Mouse (Mus musculus): Measurements from ENCODE around the gene Auts2. TPM values are rescaled to one million over a fixed set of nuclear protein-coding genes. Genes with fewer than 3 reads are reported as not detected.

Gene Auts2
- polyA plus RNA-seq, 1 experiment from 2014 or later, result 34.5 TPM

DNA sequence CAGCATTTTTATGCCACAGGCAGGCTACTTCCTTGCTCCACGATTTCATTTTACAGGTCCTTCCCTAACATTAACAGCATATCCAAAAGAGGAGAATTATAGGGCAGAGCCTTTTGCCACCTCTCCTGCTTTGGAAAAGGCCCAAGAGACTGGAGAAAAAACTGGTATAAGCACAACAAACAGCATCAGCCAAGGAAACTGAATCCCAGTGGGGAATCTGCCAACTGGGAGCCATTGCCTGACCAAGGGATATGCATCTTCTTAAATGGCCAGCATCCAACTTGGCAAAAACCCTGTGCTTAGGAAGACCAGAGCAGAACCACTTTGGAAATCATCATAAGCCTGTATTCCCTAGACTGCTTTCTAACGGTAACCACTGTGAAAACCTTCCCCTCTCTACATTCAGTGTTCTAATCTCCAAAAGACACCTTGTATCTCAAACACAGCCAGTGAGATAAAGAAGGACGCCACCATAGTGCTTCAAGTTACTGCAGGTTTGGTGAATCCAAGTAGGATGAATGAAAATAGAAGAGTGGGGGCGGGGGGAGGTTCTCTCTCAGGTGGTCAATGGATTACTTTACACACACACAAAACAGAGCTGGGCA is 169.6 kb downstream of the Auts2 start:
- no peak overlapping the region for H3K9ac ChIP-seq (ENCODE audit: low read length)
- H3K27ac ChIP-seq (ENCODE audit: low read depth, low read length), result no peak overlapping the region
- H3K4me3 ChIP-seq (ENCODE audit: low read depth, low read length), result no peak overlapping the region
- DNase-seq (ENCODE audit: low spot score), result peak; percentile 60
- peaks cover 28% of the 10 kb centered on the region for H3K4me1 ChIP-seq (ENCODE audit: control insufficient read depth, insufficient read depth, low read length)
- H3K9me3 ChIP-seq (replicated peaks; ENCODE audit: control insufficient read depth, low read length), result no peaks in the 10 kb centered on the region
- no peak overlapping the region for H3K4me2 ChIP-seq (ENCODE audit: low read length)
- WGBS, result 77% methylated on average over 4 of the region's 4 CpGs
- no peaks in the 10 kb centered on the region for H3K27me3 ChIP-seq (replicated peaks; ENCODE audit: control insufficient read depth, insufficient read depth, low read length)
- H3K36me3 ChIP-seq (ENCODE audit: control insufficient read depth, insufficient read depth, low read length), result no peaks in the 10 kb centered on the region
- ATAC-seq, result no peak

DNA sequence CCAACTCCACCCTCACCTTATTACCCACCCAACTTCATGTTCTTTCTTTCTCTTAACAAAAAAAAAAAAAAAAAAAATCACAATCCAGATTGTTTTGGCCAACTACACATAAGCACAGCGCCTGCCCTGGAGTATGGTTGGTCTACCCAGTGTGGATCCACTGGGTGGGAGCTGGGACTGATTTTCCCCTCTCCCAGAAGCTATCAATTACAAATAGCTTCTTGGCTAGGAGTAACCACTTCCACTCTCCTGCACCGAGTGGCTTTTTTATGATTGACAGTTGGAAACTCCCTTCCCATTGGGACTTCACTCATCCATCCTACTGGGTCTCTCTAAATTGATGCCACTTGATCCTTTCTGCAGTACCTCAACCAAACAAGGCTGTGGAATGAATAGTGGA is 170.5 kb downstream of the Auts2 start:
- Histone ChIP-seq H3K4me2 (ENCODE audit: low read length) (no peak overlapping the region), H3K9me3 (replicated peaks; ENCODE audit: control insufficient read depth, low read length) (no peaks in the 10 kb centered on the region), H3K27ac (ENCODE audit: low read depth, low read length) (no peak overlapping the region), H3K9ac (ENCODE audit: low read length) (no peak overlapping the region), H3K36me3 (ENCODE audit: control insufficient read depth, insufficient read depth, low read length) (no peaks in the 10 kb centered on the region), H3K27me3 (replicated peaks; ENCODE audit: control insufficient read depth, insufficient read depth, low read length) (no peaks in the 10 kb centered on the region), H3K4me3 (ENCODE audit: low read depth, low read length) (no peak overlapping the region), H3K4me1 (ENCODE audit: control insufficient read depth, insufficient read depth, low read length) (peaks cover 35% of the 10 kb centered on the region)
- WGBS, result 60% methylated on average over 2 of the region's 2 CpGs
- no peak for DNase-seq (ENCODE audit: low spot score)
- ATAC-seq, result no peak

DNA sequence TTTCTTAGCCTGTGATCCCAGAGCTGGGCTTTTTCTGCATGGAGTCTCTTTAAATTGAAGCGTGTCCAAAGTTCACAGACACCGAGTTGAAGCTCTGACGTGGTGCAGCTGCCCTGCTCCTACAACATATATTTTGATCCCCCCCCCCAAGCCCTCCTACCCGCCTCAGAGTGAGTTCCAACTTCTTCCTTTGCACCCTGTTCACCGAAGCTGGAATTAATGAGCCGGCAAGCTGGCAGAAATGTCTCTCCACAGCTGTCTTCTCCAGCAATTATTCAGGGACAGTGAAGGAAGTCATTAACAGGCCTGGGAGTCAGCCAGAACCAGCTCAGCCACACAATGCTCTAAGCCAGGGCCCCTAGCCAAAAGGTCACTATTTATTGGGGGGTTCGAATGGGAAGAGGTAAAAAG is 174.5 kb downstream of the Auts2 start:
- Histone ChIP-seq H3K9ac (ENCODE audit: low read length) (no peak overlapping the region), H3K36me3 (ENCODE audit: control insufficient read depth, insufficient read depth, low read length) (no peaks in the 10 kb centered on the region), H3K4me1 (ENCODE audit: control insufficient read depth, insufficient read depth, low read length) (peaks cover 39% of the 10 kb centered on the region), H3K4me3 (ENCODE audit: low read depth, low read length) (no peak overlapping the region), H3K9me3 (replicated peaks; ENCODE audit: control insufficient read depth, low read length) (no peaks in the 10 kb centered on the region), H3K27ac (ENCODE audit: low read depth, low read length) (no peak overlapping the region), H3K27me3 (replicated peaks; ENCODE audit: control insufficient read depth, insufficient read depth, low read length) (no peaks in the 10 kb centered on the region), H3K4me2 (ENCODE audit: low read length) (no peak overlapping the region)
- ATAC-seq (0 out of 2 replicates have a peak, but pooled peaks have one; percentile 50), DNase-seq (ENCODE audit: low spot score) (peak; percentile 78)
- 13% methylated on average over 7 of the region's 7 CpGs for WGBS

DNA sequence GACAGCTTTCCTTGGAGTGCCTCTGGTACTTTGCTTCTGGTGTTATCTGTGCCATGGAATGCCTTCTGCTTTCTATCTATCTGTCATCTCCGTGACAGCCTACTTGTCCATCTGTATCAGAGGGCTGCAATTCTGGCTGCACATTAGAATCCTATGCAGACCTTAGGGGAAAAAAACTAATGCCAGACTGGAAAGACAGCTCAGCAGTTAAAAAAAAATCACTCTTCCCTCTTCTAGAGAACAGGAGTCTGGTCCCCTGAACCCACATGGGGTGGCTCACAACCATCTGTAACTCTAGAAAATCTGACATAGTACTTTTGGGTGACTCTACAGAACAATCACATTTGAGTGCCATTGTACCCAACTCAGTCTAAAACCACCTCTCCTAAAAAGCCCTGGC is 181.9 kb downstream of the Auts2 start:
- H3K27ac ChIP-seq (ENCODE audit: low read depth, low read length), result no peak overlapping the region
- peaks cover 22% of the 10 kb centered on the region for H3K4me1 ChIP-seq (ENCODE audit: control insufficient read depth, insufficient read depth, low read length)
- H3K4me2 ChIP-seq (ENCODE audit: low read length), result no peak overlapping the region
- WGBS, result 79% methylated on average over 1 of the region's 1 CpGs
- no peak overlapping the region for H3K4me3 ChIP-seq (ENCODE audit: low read depth, low read length)
- no peaks in the 10 kb centered on the region for H3K27me3 ChIP-seq (replicated peaks; ENCODE audit: control insufficient read depth, insufficient read depth, low read length)
- ATAC-seq (no peak), DNase-seq (ENCODE audit: low spot score) (no peak)
- no peak overlapping the region for H3K9ac ChIP-seq (ENCODE audit: low read length)
- H3K9me3 ChIP-seq (replicated peaks; ENCODE audit: control insufficient read depth, low read length), result no peaks in the 10 kb centered on the region
- no peaks in the 10 kb centered on the region for H3K36me3 ChIP-seq (ENCODE audit: control insufficient read depth, insufficient read depth, low read length)

DNA sequence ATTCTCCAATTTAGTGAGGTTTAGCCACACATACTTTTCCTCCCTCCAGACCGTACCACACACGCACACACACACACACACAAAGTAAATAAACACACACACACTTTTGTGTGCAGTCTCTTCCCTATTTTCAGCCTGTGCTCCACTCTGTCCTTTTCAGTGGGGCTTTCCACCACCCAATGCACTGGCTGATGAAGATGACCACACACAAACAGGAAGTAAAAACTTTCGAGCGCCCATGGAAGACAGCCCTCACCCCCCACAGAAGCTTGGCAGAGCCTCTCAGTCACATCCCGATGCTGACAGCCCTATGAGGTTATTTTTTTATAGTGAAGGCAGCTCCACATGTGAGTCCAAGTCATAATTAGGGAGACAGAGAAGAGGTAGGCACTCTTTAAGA is 185.4 kb downstream of the Auts2 start:
- Histone ChIP-seq H3K4me1 (ENCODE audit: control insufficient read depth, insufficient read depth, low read length) (peaks cover 14% of the 10 kb centered on the region), H3K27me3 (replicated peaks; ENCODE audit: control insufficient read depth, insufficient read depth, low read length) (no peaks in the 10 kb centered on the region), H3K27ac (ENCODE audit: low read depth, low read length) (no peak overlapping the region), H3K9ac (ENCODE audit: low read length) (no peak overlapping the region), H3K4me2 (ENCODE audit: low read length) (no peak overlapping the region), H3K4me3 (ENCODE audit: low read depth, low read length) (no peak overlapping the region), H3K9me3 (replicated peaks; ENCODE audit: control insufficient read depth, low read length) (no peaks in the 10 kb centered on the region), H3K36me3 (ENCODE audit: control insufficient read depth, insufficient read depth, low read length) (no peaks in the 10 kb centered on the region)
- no peak for DNase-seq (ENCODE audit: low spot score)
- no peak for ATAC-seq
- WGBS, result 81% methylated on average over 5 of the region's 5 CpGs

DNA sequence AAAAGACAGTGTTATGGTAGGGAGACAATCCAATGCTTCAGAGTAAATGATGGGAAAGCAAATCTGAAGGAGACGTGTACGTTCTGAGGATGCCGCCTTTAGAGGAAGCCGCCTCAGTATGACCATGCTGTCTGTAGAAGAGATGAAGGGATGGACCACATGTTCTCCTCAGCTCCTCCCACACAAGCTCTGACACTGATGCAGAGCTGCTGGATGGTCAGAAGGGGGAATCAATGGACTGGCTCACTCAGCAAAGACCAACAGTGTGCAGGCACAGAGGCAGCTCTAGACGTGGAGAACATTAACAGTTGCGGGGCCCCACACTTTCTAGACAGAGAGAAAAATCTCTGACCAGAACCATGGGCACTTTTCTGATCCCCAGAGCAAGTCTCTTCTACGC is 187.2 kb downstream of the Auts2 start:
- 89% methylated on average over 7 of the region's 7 CpGs for WGBS
- Histone ChIP-seq H3K4me3 (ENCODE audit: low read depth, low read length) (no peak overlapping the region), H3K27ac (ENCODE audit: low read depth, low read length) (no peak overlapping the region), H3K4me2 (ENCODE audit: low read length) (no peak overlapping the region), H3K9ac (ENCODE audit: low read length) (no peak overlapping the region), H3K4me1 (ENCODE audit: control insufficient read depth, insufficient read depth, low read length) (peaks cover 8% of the 10 kb centered on the region), H3K27me3 (replicated peaks; ENCODE audit: control insufficient read depth, insufficient read depth, low read length) (no peaks in the 10 kb centered on the region), H3K36me3 (ENCODE audit: control insufficient read depth, insufficient read depth, low read length) (no peaks in the 10 kb centered on the region), H3K9me3 (replicated peaks; ENCODE audit: control insufficient read depth, low read length) (no peaks in the 10 kb centered on the region)
- no peak for DNase-seq (ENCODE audit: low spot score)
- no peak for ATAC-seq

DNA sequence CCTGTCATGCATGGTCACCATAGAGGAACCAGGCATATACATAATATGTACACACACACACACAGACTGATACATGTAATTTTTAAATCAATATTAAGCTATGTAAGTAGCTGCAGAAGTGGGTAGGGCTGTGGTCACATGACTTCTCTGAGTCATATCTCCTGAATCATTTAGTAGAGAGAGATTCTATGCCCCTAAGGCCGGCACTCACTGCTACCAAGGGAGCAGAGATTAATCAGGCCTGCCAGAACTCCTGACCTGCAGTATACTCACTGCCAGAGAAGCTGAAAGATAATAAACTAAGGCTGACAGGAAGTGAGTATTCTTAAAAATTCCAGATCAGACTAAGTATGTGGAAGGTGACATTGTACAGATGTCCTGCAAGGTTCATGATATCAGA is 190.7 kb downstream of the Auts2 start:
- Histone ChIP-seq H3K27me3 (replicated peaks; ENCODE audit: control insufficient read depth, insufficient read depth, low read length) (no peaks in the 10 kb centered on the region), H3K27ac (ENCODE audit: low read depth, low read length) (no peak overlapping the region), H3K4me3 (ENCODE audit: low read depth, low read length) (no peak overlapping the region), H3K4me1 (ENCODE audit: control insufficient read depth, insufficient read depth, low read length) (no peaks in the 10 kb centered on the region), H3K4me2 (ENCODE audit: low read length) (no peak overlapping the region), H3K9ac (ENCODE audit: low read length) (no peak overlapping the region), H3K9me3 (replicated peaks; ENCODE audit: control insufficient read depth, low read length) (no peaks in the 10 kb centered on the region), H3K36me3 (ENCODE audit: control insufficient read depth, insufficient read depth, low read length) (no peaks in the 10 kb centered on the region)
- 80% methylated on average over 1 of the region's 1 CpGs for WGBS
- DNase-seq (ENCODE audit: low spot score) (no peak), ATAC-seq (no peak)

DNA sequence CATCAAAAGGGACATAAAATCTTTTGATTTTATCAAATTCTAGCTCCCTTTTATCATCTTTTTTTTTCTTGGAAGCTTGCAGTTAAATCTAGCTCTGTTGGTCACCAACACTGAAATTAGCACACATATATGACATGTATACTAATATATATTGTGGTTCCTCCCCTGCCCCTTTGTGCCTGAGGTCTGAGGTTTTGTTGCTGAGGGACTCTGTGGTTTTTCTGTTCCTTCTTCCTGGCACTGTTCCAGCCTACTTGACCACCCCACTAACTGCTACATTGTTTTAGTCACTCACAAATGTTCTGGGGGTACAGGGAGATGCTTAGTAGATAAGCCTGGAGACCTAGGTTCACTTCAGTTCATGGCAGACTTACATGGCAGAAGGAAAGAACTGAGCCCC is 192.0 kb downstream of the Auts2 start:
- H3K4me2 ChIP-seq (ENCODE audit: low read length), result no peak overlapping the region
- H3K4me3 ChIP-seq (ENCODE audit: low read depth, low read length), result no peak overlapping the region
- no peak overlapping the region for H3K27ac ChIP-seq (ENCODE audit: low read depth, low read length)
- ATAC-seq, result no peak
- no peaks in the 10 kb centered on the region for H3K36me3 ChIP-seq (ENCODE audit: control insufficient read depth, insufficient read depth, low read length)
- H3K27me3 ChIP-seq (replicated peaks; ENCODE audit: control insufficient read depth, insufficient read depth, low read length), result no peaks in the 10 kb centered on the region
- H3K9me3 ChIP-seq (replicated peaks; ENCODE audit: control insufficient read depth, low read length), result no peaks in the 10 kb centered on the region
- H3K4me1 ChIP-seq (ENCODE audit: control insufficient read depth, insufficient read depth, low read length), result no peaks in the 10 kb centered on the region
- DNase-seq (ENCODE audit: low spot score), result no peak
- no peak overlapping the region for H3K9ac ChIP-seq (ENCODE audit: low read length)

DNA sequence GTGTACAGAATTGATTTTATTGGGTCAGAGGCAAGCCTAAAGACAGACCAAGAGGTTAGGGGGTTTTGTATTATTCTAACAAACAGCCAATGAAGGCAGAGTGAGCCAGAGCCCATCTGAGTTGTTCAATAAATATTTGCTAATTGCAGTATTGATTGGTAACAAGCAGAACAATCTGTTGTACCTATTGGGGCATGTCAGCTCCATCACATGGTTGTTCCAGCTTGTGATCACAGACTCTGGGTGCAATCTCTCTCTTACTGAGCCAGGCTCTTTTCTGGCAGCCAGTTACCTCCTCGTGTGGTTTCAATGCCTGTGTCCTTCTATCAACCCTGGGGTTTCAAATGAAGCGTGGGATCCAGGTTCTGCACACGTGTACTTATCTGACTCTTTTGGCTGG is 201.8 kb downstream of the Auts2 start:
- no peaks in the 10 kb centered on the region for H3K36me3 ChIP-seq (ENCODE audit: control insufficient read depth, insufficient read depth, low read length)
- ATAC-seq (no peak), DNase-seq (ENCODE audit: low spot score) (no peak)
- H3K27ac ChIP-seq (ENCODE audit: low read depth, low read length), result no peak overlapping the region
- H3K27me3 ChIP-seq (replicated peaks; ENCODE audit: control insufficient read depth, insufficient read depth, low read length), result no peaks in the 10 kb centered on the region
- no peaks in the 10 kb centered on the region for H3K9me3 ChIP-seq (replicated peaks; ENCODE audit: control insufficient read depth, low read length)
- H3K4me2 ChIP-seq (ENCODE audit: low read length), result no peak overlapping the region
- H3K4me3 ChIP-seq (ENCODE audit: low read depth, low read length), result no peak overlapping the region
- peaks cover 7% of the 10 kb centered on the region; the same call in 1 of the 2 replicates for H3K4me1 ChIP-seq (ENCODE audit: control insufficient read depth, insufficient read depth, low read length)
- 83% methylated on average over 3 of the region's 3 CpGs for WGBS
- no peak overlapping the region for H3K9ac ChIP-seq (ENCODE audit: low read length)
